Mouse (Mus musculus): Measurements from ENCODE around the gene Lpar3.

GRCm38 (mm10) chr3:146204375-146204774 is 16.4 kb upstream of the Lpar3 start:
- no peak for TF ChIP-seq CTCF (IDR thresholded peaks at IDR 0.05; ENCODE audit: low read depth, low read length)
- no peak for TF ChIP-seq GATA1 (IDR thresholded peaks at IDR 0.05; ENCODE audit: borderline replicate concordance, low read length)
- TF ChIP-seq TAL1 (conservative IDR thresholded peaks at IDR 0.05; ENCODE audit: low read depth, low read length): no peak
